Mouse (Mus musculus) cortical plate, adult 2 months (tissue): ENCODE results near the gene Gpr141. TPM values are rescaled to one million over a fixed set of nuclear protein-coding genes. Genes with fewer than 3 reads are reported as not detected.

Experiments used
- H3K27ac ChIP-seq: fragments of 200-500 bp; 2 replicates; pipeline ENCODE4 v1.5.1; 2012; ENCODE audit warnings: low read length, control low read depth, inconsistent platforms; ENCODE audit not compliant: insufficient read depth
- H3K4me1 ChIP-seq: fragments of 200-500 bp; 2 replicates; pipeline ENCODE4 v1.6.1; 2011; ENCODE audit warnings: low read length; ENCODE audit not compliant: control insufficient read depth, insufficient read depth
- H3K4me3 ChIP-seq: fragments of 200-500 bp; 2 replicates; pipeline ENCODE4 v1.5.1; 2011; ENCODE audit warnings: mild to moderate bottlenecking, low read length, control low read depth; ENCODE audit not compliant: insufficient read depth
- CTCF ChIP-seq: fragments of 200-500 bp; IDR thresholded peaks from 2 replicates; pipeline ENCODE4 v1.5.1; 2011; ENCODE audit warnings: mild to moderate bottlenecking, control low read depth, low read length; ENCODE audit not compliant: insufficient read depth; ENCODE audit errors: extremely low read depth
- POLR2A ChIP-seq: fragments of 200-500 bp; IDR thresholded peaks from 2 replicates; pipeline ENCODE4 v1.6.1; 2011; ENCODE audit warnings: mild to moderate bottlenecking, low read length, control low read depth; ENCODE audit not compliant: insufficient read depth; ENCODE audit errors: extremely low read depth
- polyA plus RNA-seq: library from polyadenylated mRNA; depleted of rRNA; stranded (reverse); fragments of >200 nt; gene quantifications from 2 replicates; pipeline ENCODE4 v1.2.3, GENCODE M21; 2012; rRNA removed

The Gpr141 gene
- polyA plus RNA-seq, 1 experiment: not detected

- no peak overlapping the region for H3K27ac ChIP-seq
- H3K4me1 ChIP-seq: no peaks in the 10 kb centered on the region; the same call in 1 of the 2 replicates
- no peak overlapping the region for H3K4me3 ChIP-seq
- TF ChIP-seq CTCF (no peak), POLR2A (no peak)
Observed at GRCm38 (mm10) chr13:19730826-19731225, 93.2 kb downstream of the Gpr141 start.

GRCm38 (mm10) chr13:19718954-19719353, 105.1 kb downstream of the Gpr141 start:
- TF ChIP-seq CTCF (no peak), POLR2A (no peak)
- Histone ChIP-seq H3K4me3 (no peak overlapping the region), H3K27ac (no peak overlapping the region), H3K4me1 (no peaks in the 10 kb centered on the region)

- H3K4me1 ChIP-seq: no peaks in the 10 kb centered on the region
- TF ChIP-seq CTCF (no peak), POLR2A (no peak)
- no peak overlapping the region for H3K27ac ChIP-seq
- H3K4me3 ChIP-seq: no peak overlapping the region
Observed at GRCm38 (mm10) chr13:19717201-19717600, 106.9 kb downstream of the Gpr141 start.

- no peak overlapping the region for H3K27ac ChIP-seq
- no peaks in the 10 kb centered on the region; the same call in 1 of the 2 replicates for H3K4me1 ChIP-seq
- TF ChIP-seq CTCF (no peak), POLR2A (no peak)
- H3K4me3 ChIP-seq: no peak overlapping the region
Observed at GRCm38 (mm10) chr13:19703806-19704205, 120.3 kb downstream of the Gpr141 start.

- Histone ChIP-seq H3K4me3 (no peak overlapping the region), H3K4me1 (no peaks in the 10 kb centered on the region; the same call in 1 of the 2 replicates), H3K27ac (no peak overlapping the region)
- no peak for TF ChIP-seq POLR2A
- TF ChIP-seq CTCF: no peak
Observed at GRCm38 (mm10) chr13:19701443-19702078, 122.5 kb downstream of the Gpr141 start.

GRCm38 (mm10) chr13:19700733-19701442, 123.2 kb downstream of the Gpr141 start:
- Histone ChIP-seq H3K27ac (no peak overlapping the region), H3K4me3 (no peak overlapping the region), H3K4me1 (no peaks in the 10 kb centered on the region; the same call in 1 of the 2 replicates)
- TF ChIP-seq CTCF: no peak

Other genes starting within 250 kb of the Gpr141 start
- 118 and 119 TPM in 2 replicates for gene Epdr1, start 204.3 kb downstream of the Gpr141 start, polyA plus RNA-seq
- gene Sfrp4, start 201.2 kb downstream of the Gpr141 start, polyA plus RNA-seq: 3.4 and 3.9 TPM in 2 replicates
- not detected in 2 replicates for gene Nme8, start 126.5 kb downstream of the Gpr141 start, polyA plus RNA-seq